Mouse (Mus musculus): ENCODE measurements around the gene Cnksr3. TPM values are rescaled to one million over a fixed set of nuclear protein-coding genes. Genes with fewer than 3 reads are reported as not detected.
A peak's percentile ranks its signal among the peaks of the same experiment; 100 is the strongest.

The Cnksr3 gene
- polyA plus RNA-seq (2014; fragmentation: Nextera tagmentation; extraction: Ambion mirVana): 8.5 and 8.8 TPM in 2 replicates

- peak; percentile 98 for DNase-seq (ENCODE audit: low spot score)
- peak within 1 kb of the TSS; percentile 88 for H3K4me2 ChIP-seq (ENCODE audit: low read depth, low read length, severe bottlenecking)
- ATAC-seq (replicated peaks; ENCODE audit: low FRiP score): peak; percentile 90
These were observed at the start of gene Cnksr3 for GRCm38 (mm10) chr10:7211696-7212482. Cnksr3 (minus strand) TSS chr10:7212237.

DNA sequence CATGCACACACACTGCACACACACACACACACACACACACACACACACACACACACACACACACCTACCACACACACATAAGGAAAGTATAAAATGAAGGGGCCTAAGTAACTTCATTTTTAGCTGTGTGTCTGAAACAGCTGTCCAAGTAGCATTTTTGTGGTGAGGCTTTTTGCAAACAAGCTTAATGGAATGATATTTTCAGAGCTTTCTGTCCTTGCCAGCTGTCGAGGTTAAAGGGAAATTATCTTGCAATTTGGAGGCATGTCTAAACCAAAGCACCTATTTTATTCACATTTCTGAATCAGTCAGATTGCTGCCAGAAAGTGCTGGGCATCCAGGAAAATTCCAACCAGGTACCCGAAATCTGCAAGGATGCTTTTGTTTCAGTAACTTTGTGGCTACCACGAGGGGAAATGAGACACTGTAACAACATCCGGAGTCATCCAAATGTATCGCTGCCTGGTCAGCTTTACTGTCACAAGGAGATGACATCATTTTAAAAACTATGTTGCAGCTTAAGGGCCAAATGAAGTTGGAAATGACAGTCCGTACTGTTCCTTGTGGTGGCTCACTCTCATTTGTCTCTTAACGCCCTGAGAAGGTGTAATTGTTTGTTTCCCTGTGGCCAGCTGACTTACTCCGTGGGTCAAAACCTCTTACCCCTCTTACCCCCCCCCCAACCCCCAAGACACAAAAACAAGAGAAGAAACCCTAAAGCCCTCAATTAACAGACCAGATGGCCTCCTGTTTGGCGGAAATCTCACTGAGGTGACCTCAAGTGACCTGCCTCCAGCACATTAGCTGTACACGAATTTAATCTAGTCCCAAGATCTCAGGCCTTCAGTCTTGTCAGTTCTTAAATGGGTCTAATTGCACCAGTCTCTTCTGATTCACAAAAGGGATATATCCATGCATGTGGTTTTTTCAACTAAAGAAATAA lies 48.4 kb upstream of the Cnksr3 start:
- no peak overlapping the region for H3K27ac ChIP-seq (ENCODE audit: low read depth, low read length)
- WGBS: 54% methylated on average over 10 of the region's 10 CpGs
- H3K36me3 ChIP-seq (ENCODE audit: control insufficient read depth, insufficient read depth, low read length): no peaks in the 10 kb centered on the region
- H3K4me1 ChIP-seq (replicated peaks; ENCODE audit: control insufficient read depth, insufficient read depth, low read length): no peaks in the 10 kb centered on the region
- no peak for DNase-seq (ENCODE audit: low spot score)
- no peak overlapping the region for H3K9ac ChIP-seq (ENCODE audit: low read length)
- H3K4me3 ChIP-seq (ENCODE audit: low read depth, low read length): no peak overlapping the region
- H3K9me3 ChIP-seq (ENCODE audit: control insufficient read depth, low read length): no peaks in the 10 kb centered on the region
- no peak overlapping the region for H3K4me2 ChIP-seq (ENCODE audit: low read depth, low read length, severe bottlenecking)
- H3K27me3 ChIP-seq (ENCODE audit: control insufficient read depth, insufficient read depth, low read length): no peaks in the 10 kb centered on the region
- ATAC-seq (replicated peaks; ENCODE audit: low FRiP score): no peak

More at GRCm38 (mm10) chr10:7211696-7212482, at the start of gene Cnksr3:
- H3K9ac ChIP-seq (ENCODE audit: low read length): peak within 1 kb of the TSS; percentile 78
- peaks cover 5% of the 10 kb centered on the region; the same call in 1 of the 2 replicates for H3K4me1 ChIP-seq (replicated peaks; ENCODE audit: control insufficient read depth, insufficient read depth, low read length)
- peak within 1 kb of the TSS; percentile 69 for H3K4me3 ChIP-seq (ENCODE audit: low read depth, low read length)
- no peaks in the 10 kb centered on the region for H3K9me3 ChIP-seq (ENCODE audit: control insufficient read depth, low read length)
- no peaks in the 10 kb centered on the region for H3K36me3 ChIP-seq (ENCODE audit: control insufficient read depth, insufficient read depth, low read length)
- H3K27ac ChIP-seq (ENCODE audit: low read depth, low read length): peak within 1 kb of the TSS; percentile 39; the same call in 1 of the 2 replicates
- WGBS: under 1% methylated on average over 67 of the region's 74 CpGs
- H3K27me3 ChIP-seq (ENCODE audit: control insufficient read depth, insufficient read depth, low read length): no peaks in the 10 kb centered on the region

- Histone ChIP-seq H3K27ac (ENCODE audit: low read depth, low read length) (no peak overlapping the region), H3K9ac (ENCODE audit: low read length) (no peak overlapping the region), H3K27me3 (ENCODE audit: control insufficient read depth, insufficient read depth, low read length) (no peaks in the 10 kb centered on the region), H3K36me3 (ENCODE audit: control insufficient read depth, insufficient read depth, low read length) (no peaks in the 10 kb centered on the region), H3K4me3 (ENCODE audit: low read depth, low read length) (no peak overlapping the region), H3K4me2 (ENCODE audit: low read depth, low read length, severe bottlenecking) (no peak overlapping the region), H3K9me3 (ENCODE audit: control insufficient read depth, low read length) (no peaks in the 10 kb centered on the region), H3K4me1 (replicated peaks; ENCODE audit: control insufficient read depth, insufficient read depth, low read length) (no peaks in the 10 kb centered on the region)
- 86% methylated on average over 5 of the region's 5 CpGs for WGBS
- ATAC-seq (replicated peaks; ENCODE audit: low FRiP score) (no peak), DNase-seq (ENCODE audit: low spot score) (no peak)
These were observed 46.6 kb upstream of the Cnksr3 start for GRCm38 (mm10) chr10:7258607-7259006.

GRCm38 (mm10) chr10:7250455-7250854 lies 38.4 kb upstream of the Cnksr3 start:
- H3K27me3 ChIP-seq (ENCODE audit: control insufficient read depth, insufficient read depth, low read length): no peaks in the 10 kb centered on the region
- ATAC-seq (replicated peaks; ENCODE audit: low FRiP score) (no peak), DNase-seq (ENCODE audit: low spot score) (no peak)
- H3K9me3 ChIP-seq (ENCODE audit: control insufficient read depth, low read length): no peaks in the 10 kb centered on the region
- no peak overlapping the region for H3K27ac ChIP-seq (ENCODE audit: low read depth, low read length)
- H3K4me1 ChIP-seq (replicated peaks; ENCODE audit: control insufficient read depth, insufficient read depth, low read length): no peaks in the 10 kb centered on the region
- H3K36me3 ChIP-seq (ENCODE audit: control insufficient read depth, insufficient read depth, low read length): no peaks in the 10 kb centered on the region
- 80% methylated on average over 2 of the region's 2 CpGs for WGBS
- H3K4me2 ChIP-seq (ENCODE audit: low read depth, low read length, severe bottlenecking): no peak overlapping the region
- no peak overlapping the region for H3K4me3 ChIP-seq (ENCODE audit: low read depth, low read length)
- H3K9ac ChIP-seq (ENCODE audit: low read length): no peak overlapping the region

DNA sequence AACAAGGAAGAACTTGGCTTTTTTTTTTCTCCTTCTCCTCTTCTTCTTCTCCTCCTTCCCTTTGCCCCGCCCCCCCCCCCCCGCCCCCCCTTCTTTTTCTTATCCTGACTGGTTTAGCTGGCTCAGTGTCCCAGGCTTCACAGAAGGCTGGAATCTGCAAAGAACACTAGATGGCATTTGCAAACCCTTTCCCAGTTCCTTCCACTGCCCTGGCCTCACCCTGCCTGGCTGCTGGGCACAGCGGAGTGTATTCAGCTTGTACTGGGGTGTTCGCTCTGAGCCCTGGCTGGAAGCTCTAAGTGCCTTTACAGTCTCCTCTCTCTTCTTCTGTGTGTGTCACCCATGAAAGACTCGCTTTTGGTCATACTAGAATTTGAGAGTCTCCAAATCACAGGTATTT lies 22.6 kb upstream of the Cnksr3 start:
- no peaks in the 10 kb centered on the region for H3K4me1 ChIP-seq (replicated peaks; ENCODE audit: control insufficient read depth, insufficient read depth, low read length)
- no peaks in the 10 kb centered on the region for H3K36me3 ChIP-seq (ENCODE audit: control insufficient read depth, insufficient read depth, low read length)
- ATAC-seq (replicated peaks; ENCODE audit: low FRiP score): no peak
- no peak overlapping the region for H3K4me2 ChIP-seq (ENCODE audit: low read depth, low read length, severe bottlenecking)
- 15% methylated on average over 3 of the region's 5 CpGs for WGBS
- no peaks in the 10 kb centered on the region for H3K27me3 ChIP-seq (ENCODE audit: control insufficient read depth, insufficient read depth, low read length)
- H3K9me3 ChIP-seq (ENCODE audit: control insufficient read depth, low read length): no peaks in the 10 kb centered on the region
- no peak for DNase-seq (ENCODE audit: low spot score)
- H3K27ac ChIP-seq (ENCODE audit: low read depth, low read length): no peak overlapping the region
- H3K9ac ChIP-seq (ENCODE audit: low read length): no peak overlapping the region
- H3K4me3 ChIP-seq (ENCODE audit: low read depth, low read length): no peak overlapping the region

DNA sequence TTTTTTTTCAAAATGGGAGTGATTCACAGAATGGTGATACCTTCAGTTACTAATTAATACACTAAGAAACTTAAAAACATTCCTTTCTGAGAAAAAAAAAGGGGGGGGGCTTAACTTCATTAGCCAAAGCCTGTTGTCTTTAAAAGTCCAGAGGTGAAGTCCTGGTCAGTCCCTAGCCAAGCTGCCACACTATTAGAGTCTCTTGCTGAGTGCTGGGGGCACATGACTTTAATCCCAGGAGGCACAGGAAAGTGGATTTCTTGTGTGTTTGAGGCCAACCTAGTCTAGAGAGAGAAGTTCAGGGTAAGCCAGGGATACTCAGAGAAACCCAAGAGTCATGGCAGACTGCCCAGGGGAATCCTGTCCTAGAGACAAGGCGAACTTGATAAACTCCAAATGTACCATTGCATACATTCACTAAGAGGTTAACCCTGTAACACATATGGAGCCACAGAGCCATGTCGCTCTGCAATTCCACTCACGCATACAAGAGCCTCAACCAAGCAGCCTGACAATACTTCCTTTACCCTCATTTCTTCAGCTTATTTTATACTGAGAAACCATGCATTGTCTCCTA lies 5.6 kb upstream of the Cnksr3 start:
- Histone ChIP-seq H3K9ac (ENCODE audit: low read length) (no peak overlapping the region), H3K4me3 (ENCODE audit: low read depth, low read length) (no peak overlapping the region), H3K4me1 (replicated peaks; ENCODE audit: control insufficient read depth, insufficient read depth, low read length) (no peaks in the 10 kb centered on the region; the same call in 1 of the 2 replicates), H3K27me3 (ENCODE audit: control insufficient read depth, insufficient read depth, low read length) (no peaks in the 10 kb centered on the region), H3K36me3 (ENCODE audit: control insufficient read depth, insufficient read depth, low read length) (no peaks in the 10 kb centered on the region), H3K27ac (ENCODE audit: low read depth, low read length) (no peak overlapping the region), H3K9me3 (ENCODE audit: control insufficient read depth, low read length) (no peaks in the 10 kb centered on the region), H3K4me2 (ENCODE audit: low read depth, low read length, severe bottlenecking) (no peak overlapping the region)
- no peak for DNase-seq (ENCODE audit: low spot score)
- WGBS: 86% methylated on average over 3 of the region's 3 CpGs
- no peak for ATAC-seq (replicated peaks; ENCODE audit: low FRiP score)

- Histone ChIP-seq H3K9ac (ENCODE audit: low read length) (no peak overlapping the region), H3K36me3 (ENCODE audit: control insufficient read depth, insufficient read depth, low read length) (no peaks in the 10 kb centered on the region), H3K27ac (ENCODE audit: low read depth, low read length) (no peak overlapping the region), H3K4me2 (ENCODE audit: low read depth, low read length, severe bottlenecking) (no peak overlapping the region), H3K9me3 (ENCODE audit: control insufficient read depth, low read length) (no peaks in the 10 kb centered on the region), H3K4me3 (ENCODE audit: low read depth, low read length) (no peak overlapping the region), H3K27me3 (ENCODE audit: control insufficient read depth, insufficient read depth, low read length) (no peaks in the 10 kb centered on the region), H3K4me1 (replicated peaks; ENCODE audit: control insufficient read depth, insufficient read depth, low read length) (peaks cover 5% of the 10 kb centered on the region; the same call in 1 of the 2 replicates)
- WGBS: 79% methylated on average over 4 of the region's 4 CpGs
- ATAC-seq (replicated peaks; ENCODE audit: low FRiP score): no peak
- DNase-seq (ENCODE audit: low spot score): no peak
These were observed 2.7 kb upstream of the Cnksr3 start for GRCm38 (mm10) chr10:7214718-7215117.

DNA sequence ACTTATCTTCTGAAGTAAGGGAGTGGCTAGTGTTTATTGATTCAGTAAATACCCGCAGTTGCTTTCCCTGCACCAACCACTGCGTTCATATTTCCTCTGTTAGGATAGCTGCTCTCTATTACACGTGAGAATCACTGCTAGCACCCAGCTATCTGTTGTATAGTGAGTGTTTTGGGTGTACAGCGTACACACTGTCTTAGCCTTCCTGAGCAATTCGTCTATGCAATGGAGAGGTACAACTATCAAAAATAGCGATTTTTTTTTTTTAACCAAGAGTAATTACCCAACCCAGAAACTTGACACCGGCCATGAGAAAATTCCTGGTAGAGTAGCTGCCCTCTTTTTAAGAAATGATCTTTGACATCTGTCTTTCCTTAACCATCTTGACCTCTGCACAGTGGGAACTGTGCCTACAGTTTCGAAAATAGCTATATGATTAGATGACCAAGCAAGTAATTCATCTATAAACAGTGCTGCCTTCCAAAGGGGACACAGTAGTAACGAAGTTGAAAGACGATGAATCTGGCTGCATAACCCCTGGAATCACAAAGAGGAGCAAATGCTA lies 1.1 kb upstream of the Cnksr3 start:
- Histone ChIP-seq H3K36me3 (ENCODE audit: control insufficient read depth, insufficient read depth, low read length) (no peaks in the 10 kb centered on the region), H3K4me2 (ENCODE audit: low read depth, low read length, severe bottlenecking) (peak overlapping the region; percentile 88; the same call in 1 of the 2 replicates), H3K9me3 (ENCODE audit: control insufficient read depth, low read length) (no peaks in the 10 kb centered on the region), H3K9ac (ENCODE audit: low read length) (no peak overlapping the region), H3K4me1 (replicated peaks; ENCODE audit: control insufficient read depth, insufficient read depth, low read length) (peaks cover 5% of the 10 kb centered on the region; the same call in 1 of the 2 replicates), H3K27ac (ENCODE audit: low read depth, low read length) (no peak overlapping the region), H3K4me3 (ENCODE audit: low read depth, low read length) (no peak overlapping the region), H3K27me3 (ENCODE audit: control insufficient read depth, insufficient read depth, low read length) (no peaks in the 10 kb centered on the region)
- ATAC-seq (replicated peaks; ENCODE audit: low FRiP score) (no peak), DNase-seq (ENCODE audit: low spot score) (no peak)
- WGBS: 59% methylated on average over 10 of the region's 10 CpGs
